Mouse (Mus musculus): ENCODE results near the gene Lpin2.

The Lpin2 gene

GRCm38 (mm10) chr17:71199346-71199745 is 17.0 kb downstream of the Lpin2 start:
- DNase-seq (ENCODE audit: extremely low spot score, low read depth, low spot score) = no peak

GRCm38 (mm10) chr17:71202136-71202535 is 19.8 kb downstream of the Lpin2 start:
- no peak for DNase-seq (ENCODE audit: extremely low spot score, low read depth, low spot score)

- no peak for DNase-seq (ENCODE audit: extremely low spot score, low read depth, low spot score)
Measured at GRCm38 (mm10) chr17:71203998-71204808, 21.8 kb downstream of the Lpin2 start.

- no peak for DNase-seq (ENCODE audit: extremely low spot score, low read depth, low spot score)
Measured at GRCm38 (mm10) chr17:71204809-71205091, 22.4 kb downstream of the Lpin2 start.

DNA sequence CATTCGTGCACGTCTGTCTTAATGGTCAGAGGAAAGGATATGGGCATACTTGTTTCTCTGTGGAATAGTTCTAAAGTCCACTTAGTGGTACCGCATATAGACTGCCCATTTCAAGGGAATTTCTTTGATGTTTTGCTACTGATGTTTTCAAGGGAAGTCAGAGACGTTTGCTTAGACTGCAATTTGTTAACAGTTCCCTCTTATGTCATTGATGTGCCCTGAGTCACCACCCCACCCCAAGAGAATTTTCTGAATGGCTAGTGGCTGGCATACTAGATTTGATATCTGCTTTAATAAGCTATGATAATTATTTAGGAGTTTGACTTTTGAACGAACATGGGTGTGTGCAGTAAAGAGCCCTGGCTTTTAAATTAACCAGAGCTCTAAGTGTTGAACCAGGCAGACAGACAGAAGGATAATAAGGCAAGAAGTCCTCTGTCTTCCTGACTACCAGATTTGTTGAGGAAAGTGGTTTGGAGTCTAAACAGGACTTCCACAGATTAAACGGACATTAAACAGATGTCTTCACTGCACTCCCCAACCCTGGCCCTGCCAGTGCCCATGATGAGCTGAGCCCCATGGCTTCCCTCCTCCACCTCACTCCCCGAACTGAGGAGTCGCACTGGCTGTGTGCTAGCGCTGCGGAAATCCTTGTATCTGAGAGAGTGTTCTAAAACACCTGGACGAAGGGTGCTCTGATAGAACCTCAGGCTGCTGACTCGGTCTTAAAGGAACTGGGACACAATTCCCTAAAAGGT is 24.0 kb downstream of the Lpin2 start:
- DNase-seq (ENCODE audit: extremely low spot score, low read depth, low spot score) = no peak

DNA sequence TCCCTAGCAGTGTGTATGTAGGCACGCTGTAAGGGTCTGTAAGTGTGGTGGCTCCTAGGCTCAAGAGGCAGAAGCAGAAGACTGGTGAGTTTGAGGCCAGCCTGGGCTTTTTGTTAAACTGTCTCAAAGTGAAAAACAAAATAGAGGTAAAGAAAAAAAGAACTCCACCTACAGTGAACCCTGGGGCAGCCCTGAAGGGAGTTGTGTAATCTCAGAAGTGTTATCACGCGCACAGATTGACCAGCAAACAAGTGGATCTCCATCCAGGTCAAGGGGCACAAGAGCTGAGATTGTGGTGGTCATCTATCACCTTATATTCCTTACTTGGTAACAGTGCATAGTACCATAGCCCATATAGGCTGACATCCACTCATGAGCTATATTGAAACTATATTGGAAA is 24.9 kb downstream of the Lpin2 start:
- DNase-seq (ENCODE audit: extremely low spot score, low read depth, low spot score) = no peak

GRCm38 (mm10) chr17:71208376-71208775 is 26.0 kb downstream of the Lpin2 start:
- DNase-seq (ENCODE audit: extremely low spot score, low read depth, low spot score) = no peak

DNA sequence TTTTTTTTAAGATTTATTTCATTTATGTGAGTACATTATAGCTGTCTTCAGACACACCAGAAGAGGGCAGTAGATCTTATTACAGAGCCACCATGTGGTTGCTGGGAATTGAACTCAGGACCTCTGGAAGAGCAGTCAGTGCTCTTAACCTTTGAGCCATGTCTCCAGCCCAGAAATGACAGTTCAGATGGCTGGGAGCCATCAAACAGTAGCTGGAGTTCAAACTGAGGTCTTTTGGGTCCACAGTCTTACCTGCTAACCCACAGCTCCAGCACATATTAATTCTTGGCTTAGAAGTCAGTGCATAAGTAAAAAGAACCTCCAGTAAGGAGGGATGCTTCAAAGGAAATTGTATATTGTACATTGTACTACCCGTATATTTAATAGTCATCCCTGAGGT is 26.6 kb downstream of the Lpin2 start:
- DNase-seq (ENCODE audit: extremely low spot score, low read depth, low spot score) = no peak

DNA sequence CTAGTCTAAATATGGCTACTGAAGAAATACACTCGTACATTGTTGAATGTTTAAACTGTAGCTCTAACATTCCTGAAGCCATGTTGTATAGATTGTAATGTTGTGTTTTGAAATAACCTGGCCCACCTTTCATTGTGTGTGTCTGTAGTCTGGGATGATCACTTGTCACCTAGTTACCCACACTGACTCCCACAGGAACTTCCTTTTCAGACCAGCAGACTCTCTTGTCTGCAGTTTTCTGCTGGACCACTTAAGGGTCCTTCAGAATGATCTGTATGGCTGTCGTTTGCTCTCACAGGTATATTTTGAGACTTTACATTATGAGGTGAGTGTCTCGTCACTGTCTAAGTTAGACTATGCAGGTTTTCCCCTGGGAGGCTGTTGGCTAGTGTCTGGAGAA is 27.6 kb downstream of the Lpin2 start:
- no peak for DNase-seq (ENCODE audit: extremely low spot score, low read depth, low spot score)

DNA sequence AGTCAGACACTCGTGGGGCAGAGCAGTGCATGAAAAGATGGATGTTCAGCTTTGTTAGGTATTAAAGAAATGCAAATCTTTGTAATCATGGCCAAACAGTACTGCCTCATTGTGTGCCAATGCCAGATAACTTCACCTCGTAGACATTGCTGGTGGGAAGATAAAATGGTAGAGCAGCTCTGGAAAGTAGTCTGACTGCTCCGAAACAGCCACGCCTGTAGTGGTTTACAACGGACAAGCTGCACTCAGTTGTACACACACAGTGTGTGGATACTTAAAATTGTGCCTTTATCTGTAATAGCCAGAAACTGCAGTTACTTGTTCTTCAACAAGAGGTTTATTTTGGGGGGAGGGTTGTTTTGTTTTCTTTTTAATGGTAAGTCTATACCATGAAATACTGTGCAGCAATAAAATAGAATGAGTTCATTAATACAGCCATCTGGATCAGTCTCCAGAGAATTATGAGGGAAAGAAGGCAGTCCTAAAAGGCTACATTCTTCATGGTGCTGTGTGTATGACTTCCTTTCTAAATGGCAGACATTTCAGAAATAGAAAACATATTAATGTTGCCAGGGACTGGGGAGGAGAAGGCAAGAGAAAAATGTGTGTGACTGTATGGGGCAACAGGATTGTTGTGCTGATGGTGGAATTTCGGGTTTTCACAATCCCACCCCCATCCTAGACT is 29.7 kb downstream of the Lpin2 start:
- DNase-seq (ENCODE audit: extremely low spot score, low read depth, low spot score) = no peak

DNA sequence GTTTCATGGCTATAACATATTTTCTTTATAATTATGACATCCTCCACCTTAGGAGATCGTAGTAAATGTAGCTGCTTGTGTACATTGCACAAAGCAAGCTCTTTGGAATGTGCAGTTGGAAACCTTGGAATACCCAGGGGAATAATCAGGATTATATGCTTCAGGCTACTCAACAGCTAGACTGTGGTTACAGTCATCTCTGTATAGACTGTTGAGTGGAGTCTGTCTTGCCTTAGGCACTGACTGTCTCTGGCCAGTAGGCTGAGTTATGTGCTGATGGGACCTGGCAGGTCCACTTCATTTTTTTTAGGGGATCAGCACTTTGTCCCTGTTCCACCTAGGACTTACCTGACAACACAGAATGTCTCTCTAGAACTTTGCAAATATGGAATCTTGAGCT is 31.3 kb downstream of the Lpin2 start:
- no peak for DNase-seq (ENCODE audit: extremely low spot score, low read depth, low spot score)

- no peak for DNase-seq (ENCODE audit: extremely low spot score, low read depth, low spot score)
Measured at GRCm38 (mm10) chr17:71214514-71215240, 32.3 kb downstream of the Lpin2 start.

GRCm38 (mm10) chr17:71215241-71215839 is 33.0 kb downstream of the Lpin2 start:
- DNase-seq (ENCODE audit: extremely low spot score, low read depth, low spot score) = no peak

DNA sequence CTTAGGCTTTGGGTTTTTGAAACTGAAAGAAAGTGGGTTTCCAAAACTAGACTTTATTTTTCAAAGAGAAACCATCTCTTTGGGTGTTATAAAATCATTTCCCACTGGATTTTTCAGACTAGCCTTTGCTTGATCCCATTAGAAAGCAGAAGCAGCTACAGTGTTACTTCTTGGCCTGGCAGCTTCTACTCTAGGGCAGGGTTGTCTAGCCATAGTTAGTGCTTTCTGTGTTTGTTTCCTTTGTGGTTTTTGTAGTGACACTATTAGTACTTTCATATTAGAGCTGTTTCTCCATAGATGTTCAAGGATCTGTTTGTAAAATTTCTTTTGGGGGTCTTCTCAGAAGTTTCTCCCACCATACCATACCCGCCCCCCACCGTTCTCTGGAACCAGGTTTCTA is 33.9 kb downstream of the Lpin2 start:
- DNase-seq (ENCODE audit: extremely low spot score, low read depth, low spot score) = no peak

DNA sequence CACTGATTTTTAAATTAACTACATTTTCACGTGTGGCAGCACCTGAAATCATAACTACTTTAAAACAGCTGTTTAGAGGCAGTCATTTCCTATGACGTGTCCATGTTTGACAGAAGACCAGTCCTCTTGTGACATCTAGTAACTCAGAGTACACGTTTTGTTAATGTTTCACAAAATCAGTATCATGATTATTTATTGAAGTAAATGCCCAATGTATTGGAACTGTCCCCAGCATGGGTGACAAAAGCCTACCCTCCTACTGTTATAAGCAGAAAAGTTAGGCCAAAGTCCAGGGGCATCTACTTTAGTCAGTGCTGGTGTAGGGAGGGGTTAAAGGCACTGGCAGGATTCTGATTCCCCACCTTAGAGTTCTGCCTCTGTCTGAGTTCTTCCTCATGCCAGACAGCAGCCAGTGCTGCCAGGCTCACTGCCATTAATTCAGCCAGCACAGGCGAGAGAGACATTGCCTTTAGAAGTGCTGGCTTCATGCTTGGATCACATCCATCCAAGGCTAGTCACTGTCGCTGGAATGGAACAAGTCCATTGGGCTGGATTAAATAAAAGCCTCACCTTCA is 34.8 kb downstream of the Lpin2 start:
- no peak for DNase-seq (ENCODE audit: extremely low spot score, low read depth, low spot score)

GRCm38 (mm10) chr17:71221383-71221782 is 39.0 kb downstream of the Lpin2 start:
- no peak for DNase-seq (ENCODE audit: extremely low spot score, low read depth, low spot score)

DNA sequence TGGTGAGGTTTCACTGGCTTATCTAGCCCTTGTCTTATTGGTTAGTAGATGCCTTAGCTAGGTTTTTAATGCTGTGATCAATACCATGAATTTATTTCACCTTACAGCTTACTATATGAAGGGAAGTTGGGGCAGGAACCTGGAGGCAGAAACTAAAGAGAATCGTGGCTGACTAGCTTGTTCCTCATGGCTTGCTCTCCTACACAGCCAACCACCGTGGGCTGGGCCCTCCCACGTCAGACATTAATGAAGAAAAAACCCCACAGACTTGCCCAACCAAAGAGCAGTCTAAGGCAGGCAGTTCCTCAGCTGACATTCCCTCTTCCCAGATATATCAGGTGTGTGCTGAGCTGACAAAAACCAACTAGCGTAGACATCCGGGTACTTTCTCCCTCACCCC is 41.3 kb downstream of the Lpin2 start:
- DNase-seq (ENCODE audit: extremely low spot score, low read depth, low spot score) = no peak

DNA sequence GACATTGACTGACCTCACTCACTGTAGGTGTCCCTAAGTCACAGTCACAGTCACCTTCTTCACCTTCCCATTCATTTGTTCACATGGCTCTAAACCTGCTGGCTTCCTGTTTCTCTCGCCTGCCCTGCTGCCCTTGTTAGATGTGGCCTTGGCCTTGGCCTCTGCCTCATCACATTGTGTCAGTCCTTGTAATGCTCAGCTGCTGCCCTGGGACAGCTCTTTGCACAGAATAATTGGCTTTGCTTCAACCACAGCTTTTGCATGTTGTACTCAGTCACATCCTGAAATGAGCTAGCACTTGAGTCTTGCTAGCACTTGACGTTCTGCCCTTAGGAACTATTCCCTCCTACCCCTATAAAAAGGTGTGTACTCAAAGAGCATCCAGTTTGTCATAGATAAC is 42.2 kb downstream of the Lpin2 start:
- DNase-seq (ENCODE audit: extremely low spot score, low read depth, low spot score) = no peak

- DNase-seq (ENCODE audit: extremely low spot score, low read depth, low spot score) = no peak
Measured at GRCm38 (mm10) chr17:71225091-71225490, 42.7 kb downstream of the Lpin2 start.

GRCm38 (mm10) chr17:71227128-71227895 is 45.0 kb downstream of the Lpin2 start:
- no peak for DNase-seq (ENCODE audit: extremely low spot score, low read depth, low spot score)

All from hindlimb bud, embryonic 11.5 days (tissue).